9 mouse cellular contexts compared by ENCODE assay signal in genomic region chr14:118234541-118235210, GRCm38 (mm10). TPM values are rescaled to one million over a fixed set of nuclear protein-coding genes. Genes with fewer than 3 reads are reported as not detected.
DNase-seq lines count a peak whose midpoint lies in the region; ATAC-seq and TF ChIP-seq lines count a peak whose summit lies in the region.
"Had no signal": no experiment of that assay in that cellular context is flagged by ENCODE, and none has a peak within 500 bp of the region (broad histone marks: within the 10 kb centered on the region; RNA-seq: fewer than 3 reads in every experiment).

No protein-coding gene starts in this region.

- H3K36me3 ChIP-seq in heart, embryonic 11.5 days (ENCODE audit: control insufficient read depth, insufficient read depth, low read length): no peaks in the 10 kb centered on the region
- H3K36me3 ChIP-seq in ES-Bruce4 (ENCODE audit: control insufficient read depth, insufficient read depth, low read length, poor library complexity, severe bottlenecking): no peaks in the 10 kb centered on the region
- H3K36me3 ChIP-seq in forebrain, embryonic 14.5 days (ENCODE audit: control insufficient read depth, insufficient read depth, low read length): no peaks in the 10 kb centered on the region
- H3K36me3 ChIP-seq in limb, embryonic 12.5 days: no peaks in the 10 kb centered on the region

- peak overlapping the region; percentile 53 for H3K4me3 ChIP-seq in heart, embryonic 11.5 days (ENCODE audit: low read depth, low read length)
- H3K4me3 ChIP-seq in ES-Bruce4 (ENCODE audit: low read depth, low read length): peak overlapping the region; percentile 44
- peak overlapping the region; percentile 68 for H3K4me3 ChIP-seq in forebrain, embryonic 14.5 days (ENCODE audit: low read depth, low read length)
- peak overlapping the region; percentile 49 for H3K4me3 ChIP-seq in limb, embryonic 12.5 days (replicated peaks)

- no peak for ATAC-seq in heart, embryonic 11.5 days (replicated peaks; ENCODE audit: insufficient number of reproducible peaks, low FRiP score, low TSS enrichment)
- no peak for ATAC-seq in forebrain, embryonic 14.5 days
- 0 out of 2 replicates have a peak, but pooled peaks have one; percentile 21 for ATAC-seq in limb, embryonic 12.5 days (ENCODE audit: insufficient number of reproducible peaks, insufficient read depth, low FRiP score, low TSS enrichment, low read depth)
- no peak for ATAC-seq in frontal cortex, adult (ENCODE audit: low TSS enrichment)

- DNase-seq in heart, postnatal 25 days (ENCODE audit: low spot score): no peak
- peak; percentile 61 for DNase-seq in forebrain, embryonic 14.5 days (ENCODE audit: low spot score)
- peak; percentile 53 for DNase-seq in retina, postnatal 1 day
- no peak for DNase-seq in cerebellum, adult 11-12 months

- H3K27ac ChIP-seq in heart, embryonic 11.5 days (ENCODE audit: low read depth, low read length): no peak overlapping the region
- no peak overlapping the region for H3K27ac ChIP-seq in ES-Bruce4 (ENCODE audit: insufficient read depth, low read length)
- peak overlapping the region; percentile 82 for H3K27ac ChIP-seq in forebrain, embryonic 14.5 days (ENCODE audit: low read depth, low read length)
- H3K27ac ChIP-seq in limb, embryonic 12.5 days: no peak overlapping the region

- peaks cover 87% of the 10 kb centered on the region for H3K27me3 ChIP-seq in heart, embryonic 11.5 days (ENCODE audit: control insufficient read depth, insufficient read depth, low read length)
- H3K27me3 ChIP-seq in ES-Bruce4 (ENCODE audit: control insufficient read depth, insufficient read depth, low read length, poor library complexity, severe bottlenecking): peaks cover 28% of the 10 kb centered on the region
- peaks cover 6% of the 10 kb centered on the region for H3K27me3 ChIP-seq in forebrain, embryonic 14.5 days (replicated peaks; ENCODE audit: control insufficient read depth, insufficient read depth, low read length)
- peaks cover 86% of the 10 kb centered on the region for H3K27me3 ChIP-seq in limb, embryonic 12.5 days

- H3K9me3 ChIP-seq in heart, embryonic 11.5 days (replicated peaks; ENCODE audit: control insufficient read depth, low read length): no peaks in the 10 kb centered on the region
- H3K9me3 ChIP-seq in ES-Bruce4 (replicated peaks; ENCODE audit: control insufficient read depth, insufficient read depth, low read length, poor library complexity, severe bottlenecking): no peaks in the 10 kb centered on the region
- H3K9me3 ChIP-seq in forebrain, embryonic 14.5 days (replicated peaks; ENCODE audit: control insufficient read depth, low read length): no peaks in the 10 kb centered on the region
- H3K9me3 ChIP-seq in limb, embryonic 12.5 days: no peaks in the 10 kb centered on the region

- H3K4me2 ChIP-seq in heart, embryonic 11.5 days: peak overlapping the region; percentile 92
- H3K4me2 ChIP-seq in forebrain, embryonic 14.5 days (ENCODE audit: low read length): peak overlapping the region; percentile 87
- peak overlapping the region; percentile 88 for H3K4me2 ChIP-seq in limb, embryonic 12.5 days

- TF ChIP-seq CTCF in ES-Bruce4 (IDR thresholded peaks at IDR 0.05; ENCODE audit: low read depth, low read length): no peak

- peaks cover 17% of the 10 kb centered on the region for H3K4me1 ChIP-seq in heart, embryonic 11.5 days (ENCODE audit: control insufficient read depth, insufficient read depth, low read length)
- H3K4me1 ChIP-seq in ES-Bruce4 (ENCODE audit: control insufficient read depth, insufficient read depth, low read length): no peaks in the 10 kb centered on the region
- peaks cover 3% of the 10 kb centered on the region; the same call in 1 of the 2 replicates for H3K4me1 ChIP-seq in forebrain, embryonic 14.5 days (ENCODE audit: control insufficient read depth, insufficient read depth, low read length)
- peaks cover 33% of the 10 kb centered on the region for H3K4me1 ChIP-seq in limb, embryonic 12.5 days (replicated peaks)

- under 1% methylated on average over 82 of the region's 84 CpGs for WGBS in heart, embryonic 11.5 days (ENCODE audit: insufficient replicate concordance)
- WGBS in forebrain, embryonic 14.5 days: 0% methylated on average over 49 of the region's 84 CpGs
- under 1% methylated on average over 73 of the region's 84 CpGs for WGBS in limb, embryonic 12.5 days

- intact Hi-C loops in heart, postnatal 25 days (cut with DNase I): no loop called here

- no peak for TF ChIP-seq POLR2A in ES-Bruce4 (IDR thresholded peaks at IDR 0.05; ENCODE audit: insufficient read depth, low read length)

- no peak for TF ChIP-seq EP300 in ES-Bruce4 (IDR thresholded peaks at IDR 0.05; ENCODE audit: insufficient read depth, low read depth, low read length)

- peak overlapping the region; percentile 16; the same call in 1 of the 2 replicates for H3K9ac ChIP-seq in heart, embryonic 11.5 days (ENCODE audit: low read depth, low read length)
- H3K9ac ChIP-seq in ES-Bruce4 (ENCODE audit: low read depth, poor library complexity, severe bottlenecking): peak overlapping the region; percentile 63
- H3K9ac ChIP-seq in forebrain, embryonic 14.5 days (ENCODE audit: low read length): peak overlapping the region; percentile 89
- peak overlapping the region; percentile 40; the same call in 1 of the 2 replicates for H3K9ac ChIP-seq in limb, embryonic 12.5 days (replicated peaks)

RNA-seq across cellular contexts. Expression of gene Sox21, which starts 2.2 kb away (rescaled TPM):
- polyA plus RNA-seq in heart, embryonic 11.5 days (2014; fragmentation: Nextera tagmentation; extraction: Ambion mirVana): 0.06 TPM in 1 of 2 replicates, not detected in the other
- not detected for total RNA-seq in heart, postnatal 25 days (2021)
- 0.73 and 1.2 TPM in 2 replicates for polyA plus RNA-seq in ES-Bruce4 (2011; ENCODE audit: insufficient read depth, insufficient read length, low read depth, missing spikeins)
- 6.6 and 9.3 TPM in 2 replicates for polyA plus RNA-seq in forebrain, embryonic 14.5 days (2014; fragmentation: Nextera tagmentation; extraction: Ambion mirVana)
- 0.27 and 0.51 TPM in 2 replicates for polyA plus RNA-seq in limb, embryonic 12.5 days (2016; fragmentation: Nextera tagmentation; extraction: Ambion mirVana)

RNA-seq across cellular contexts. Expression of gene Gm9376, which starts 32.1 kb away (rescaled TPM):
- not detected in 2 replicates for polyA plus RNA-seq in heart, embryonic 11.5 days (2014; fragmentation: Nextera tagmentation; extraction: Ambion mirVana)
- not detected for total RNA-seq in heart, postnatal 25 days (2021)
- not detected in 2 replicates for polyA plus RNA-seq in ES-Bruce4 (2011; ENCODE audit: insufficient read depth, insufficient read length, low read depth, missing spikeins)
- polyA plus RNA-seq in forebrain, embryonic 14.5 days (2014; fragmentation: Nextera tagmentation; extraction: Ambion mirVana): not detected in 2 replicates
- polyA plus RNA-seq in limb, embryonic 12.5 days (2016; fragmentation: Nextera tagmentation; extraction: Ambion mirVana): not detected in 2 replicates
- total RNA-seq: heart, adult 18-20 months had no signal

Comparison
In these comparisons a context has a peak if more than half of its experiments do, and no peak if none do; other contexts are left out.
1. H3K9ac ChIP-seq: peak in every context shown above with its lines; median percentile 89 in forebrain, embryonic 14.5 days; 63 in ES-Bruce4; 40 in limb, embryonic 12.5 days; 16 in heart, embryonic 11.5 days.
2. DNase-seq: peak in forebrain, embryonic 14.5 days (single experiment) and retina, postnatal 1 day (single experiment); none in heart, postnatal 25 days (single experiment) and cerebellum, adult 11-12 months (single experiment).
3. Peak in every context shown above with its lines, with median percentiles within 50 percentile points of each other: H3K4me2 ChIP-seq and H3K4me3 ChIP-seq.